Mouse (Mus musculus) left cerebral cortex, adult 9 months (tissue): Measurements from ENCODE around the gene Foxp1.

ENCODE experiments used
- DNase-seq, 2 experiments: peaks; one replicate each; pipeline ENCODE4 v3.0.0; 2022; ENCODE audit warnings: low spot score in 2 of 2

Foxp1 gene

DNA sequence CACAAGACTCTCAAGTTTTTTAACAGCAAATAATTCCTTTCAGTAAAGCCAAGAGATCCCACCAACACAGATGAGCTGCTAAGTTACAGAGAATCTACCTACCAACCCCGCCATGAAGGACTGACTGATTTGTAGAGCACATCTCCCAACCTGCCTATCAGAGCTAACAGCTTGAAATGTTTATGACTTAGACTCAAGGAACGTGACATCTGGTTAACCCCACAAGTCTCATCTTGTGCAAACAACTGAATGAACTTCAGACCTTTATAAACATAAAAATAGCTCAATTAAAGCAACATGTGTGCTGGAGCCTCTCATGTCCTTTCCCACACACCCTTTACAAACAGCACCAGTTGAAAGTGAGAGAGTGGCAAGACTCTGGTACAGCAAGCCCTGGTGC, 193.9 kb downstream of the Foxp1 start:
- DNase-seq: no peak

DNA sequence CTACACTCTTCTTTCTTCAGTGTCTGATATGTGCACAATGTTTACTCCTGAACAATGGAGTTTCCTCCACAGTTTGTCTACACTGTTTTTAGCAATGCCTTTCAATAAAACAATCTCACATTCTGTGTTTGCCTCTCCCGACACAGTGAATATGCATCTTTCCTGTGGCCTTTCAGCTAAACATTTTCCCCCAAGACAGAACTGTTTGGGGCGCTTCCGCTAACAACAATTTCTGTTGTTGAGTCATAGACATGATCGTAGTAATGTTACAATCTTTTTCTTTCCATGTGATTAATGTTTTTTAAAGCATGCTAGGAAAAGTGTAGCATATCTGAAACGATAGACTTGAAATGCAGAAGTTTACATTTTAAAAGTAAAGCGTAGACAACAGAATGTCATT, 194.4 kb downstream of the Foxp1 start:
- DNase-seq: no peak

DNA sequence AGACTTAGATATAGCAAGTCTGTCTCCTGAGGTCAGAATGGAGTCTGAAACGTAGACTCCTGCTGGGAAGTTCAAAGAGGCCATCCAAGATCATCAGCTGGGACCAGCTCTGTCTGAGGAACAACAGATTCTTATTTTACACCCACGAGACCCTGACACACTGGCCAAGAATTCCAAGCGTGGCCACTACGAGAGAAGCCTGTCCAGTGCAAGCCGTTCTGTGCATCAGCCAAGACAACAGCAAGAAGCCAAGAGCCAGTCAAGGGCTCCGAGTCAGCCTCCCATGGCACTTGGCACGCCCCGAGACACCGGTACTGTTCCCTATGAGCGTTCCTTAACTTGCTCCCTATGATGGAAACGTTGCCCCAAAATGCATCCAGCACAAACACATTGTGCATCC, 194.8 kb downstream of the Foxp1 start:
- DNase-seq: no peak

- no peak for DNase-seq
Observed at GRCm38 (mm10) chr6:99325881-99326280, 196.6 kb downstream of the Foxp1 start.

DNA sequence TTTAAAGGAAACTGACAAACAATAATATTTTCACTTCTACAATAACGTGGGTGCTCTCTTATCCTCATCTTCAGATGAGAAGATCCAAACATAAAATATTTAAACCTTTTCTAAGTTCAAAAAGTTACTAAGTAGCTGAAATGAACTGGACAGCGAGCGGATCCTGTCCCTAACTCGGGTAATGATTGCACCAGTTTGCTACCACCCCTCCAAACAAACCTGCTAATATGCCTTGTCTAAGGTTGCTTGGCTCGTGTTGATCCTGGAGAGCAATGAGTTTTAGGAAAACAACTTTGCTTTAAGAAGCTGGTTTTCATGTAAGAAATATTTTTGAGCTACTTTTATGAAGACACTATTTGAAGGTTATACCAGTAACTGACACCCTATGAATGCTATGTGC, 197.1 kb downstream of the Foxp1 start:
- DNase-seq: no peak

DNA sequence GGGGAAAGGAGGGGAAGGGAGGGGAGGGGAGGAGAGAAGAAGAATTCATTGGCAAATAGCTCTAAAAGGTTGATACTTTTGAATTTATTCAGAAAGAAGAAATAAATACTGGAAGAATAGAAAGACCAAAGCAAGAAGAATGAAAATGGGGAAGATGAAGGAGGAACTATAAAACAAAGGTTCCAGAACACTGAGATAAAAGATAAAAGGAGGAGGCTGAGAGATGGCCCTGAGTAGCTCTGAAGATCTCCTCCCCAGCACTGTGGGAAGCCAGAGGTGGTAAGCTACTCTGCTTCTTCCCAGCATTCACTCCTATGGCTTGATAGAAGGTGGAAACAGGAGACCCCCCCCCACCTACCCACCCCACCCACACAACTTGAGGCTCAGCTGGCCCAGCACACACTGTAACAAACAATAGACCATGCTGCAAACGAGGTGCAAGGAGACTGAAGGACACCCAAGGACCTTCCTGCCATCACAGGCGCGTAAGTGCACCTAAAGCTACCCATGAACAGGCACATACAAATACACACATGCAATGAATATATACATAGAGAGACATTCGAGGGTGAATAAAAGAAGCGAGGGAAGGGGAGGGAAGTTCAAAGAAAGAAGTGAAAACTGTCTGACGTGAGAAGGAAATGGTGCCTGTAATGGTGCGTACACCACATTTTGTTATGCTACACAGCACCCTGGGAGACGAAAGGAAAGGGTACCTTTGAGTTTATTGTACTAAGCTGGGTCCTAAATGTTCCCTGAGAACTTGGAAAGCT, 200.2 kb downstream of the Foxp1 start:
- DNase-seq: no peak

GRCm38 (mm10) chr6:99320444-99320843, 202.1 kb downstream of the Foxp1 start:
- no peak for DNase-seq

GRCm38 (mm10) chr6:99319415-99320405, 202.8 kb downstream of the Foxp1 start:
- DNase-seq: no peak

DNA sequence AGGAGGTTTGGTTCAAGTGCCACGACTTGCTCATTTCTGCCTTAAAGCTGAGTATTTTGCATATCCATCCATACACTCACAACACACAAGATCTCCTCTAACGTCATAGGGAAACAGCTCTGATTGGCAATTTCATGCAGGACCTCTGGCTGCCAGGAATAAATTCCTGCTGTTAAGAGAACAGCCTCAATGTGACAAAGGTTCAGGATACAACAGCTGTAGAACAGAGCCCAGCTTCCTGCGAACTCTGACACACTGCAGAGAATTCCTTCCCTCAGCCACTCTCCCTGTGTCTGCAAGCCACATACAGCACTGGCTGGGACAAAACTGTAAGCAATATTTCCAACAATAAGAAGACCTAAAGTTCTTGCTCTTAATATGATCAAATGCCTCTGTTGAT, 207.8 kb downstream of the Foxp1 start:
- DNase-seq: no peak

DNA sequence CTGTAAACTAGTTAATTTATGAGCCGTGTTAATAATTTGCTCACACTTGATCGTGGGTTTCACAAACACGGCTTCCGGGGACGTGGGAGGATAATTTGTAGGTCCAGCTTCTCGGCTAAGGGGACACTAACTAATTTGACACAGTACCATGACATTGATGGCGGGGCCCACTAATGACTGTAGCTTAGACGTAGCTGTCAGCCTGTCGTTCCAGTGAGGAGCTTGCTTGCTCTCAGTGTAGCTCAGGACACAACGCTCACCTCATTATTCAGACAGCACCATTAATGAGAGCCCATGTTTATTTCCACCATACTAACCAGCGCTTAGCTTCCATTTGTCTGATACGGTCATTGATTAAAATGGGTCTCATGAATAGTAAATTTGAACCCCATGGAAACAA, 212.0 kb downstream of the Foxp1 start:
- DNase-seq: no peak

- DNase-seq: no peak
Observed at GRCm38 (mm10) chr6:99310171-99310500, 212.4 kb downstream of the Foxp1 start.

GRCm38 (mm10) chr6:99309466-99310170, 212.9 kb downstream of the Foxp1 start:
- DNase-seq: no peak

- DNase-seq: no peak
Observed at GRCm38 (mm10) chr6:99305751-99306150, 216.8 kb downstream of the Foxp1 start.

DNA sequence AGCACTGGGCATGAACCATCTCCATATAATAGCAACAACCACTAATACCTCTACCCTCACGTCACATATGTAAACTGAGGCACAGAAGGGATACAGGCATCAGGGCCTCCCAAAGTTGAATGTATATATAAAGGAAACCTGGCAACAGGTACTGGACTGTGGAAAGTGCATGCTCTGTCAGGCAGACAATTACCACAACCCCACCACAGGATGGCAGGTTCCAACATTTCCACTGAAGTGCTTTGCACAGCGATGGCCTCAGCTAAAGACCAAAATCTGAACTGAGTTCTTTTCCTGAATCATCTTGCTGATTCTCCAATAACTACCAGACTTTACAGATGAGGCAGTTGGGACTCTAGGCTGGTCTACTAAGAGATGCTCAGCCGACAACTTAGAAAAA, 217.3 kb downstream of the Foxp1 start:
- no peak for DNase-seq

DNA sequence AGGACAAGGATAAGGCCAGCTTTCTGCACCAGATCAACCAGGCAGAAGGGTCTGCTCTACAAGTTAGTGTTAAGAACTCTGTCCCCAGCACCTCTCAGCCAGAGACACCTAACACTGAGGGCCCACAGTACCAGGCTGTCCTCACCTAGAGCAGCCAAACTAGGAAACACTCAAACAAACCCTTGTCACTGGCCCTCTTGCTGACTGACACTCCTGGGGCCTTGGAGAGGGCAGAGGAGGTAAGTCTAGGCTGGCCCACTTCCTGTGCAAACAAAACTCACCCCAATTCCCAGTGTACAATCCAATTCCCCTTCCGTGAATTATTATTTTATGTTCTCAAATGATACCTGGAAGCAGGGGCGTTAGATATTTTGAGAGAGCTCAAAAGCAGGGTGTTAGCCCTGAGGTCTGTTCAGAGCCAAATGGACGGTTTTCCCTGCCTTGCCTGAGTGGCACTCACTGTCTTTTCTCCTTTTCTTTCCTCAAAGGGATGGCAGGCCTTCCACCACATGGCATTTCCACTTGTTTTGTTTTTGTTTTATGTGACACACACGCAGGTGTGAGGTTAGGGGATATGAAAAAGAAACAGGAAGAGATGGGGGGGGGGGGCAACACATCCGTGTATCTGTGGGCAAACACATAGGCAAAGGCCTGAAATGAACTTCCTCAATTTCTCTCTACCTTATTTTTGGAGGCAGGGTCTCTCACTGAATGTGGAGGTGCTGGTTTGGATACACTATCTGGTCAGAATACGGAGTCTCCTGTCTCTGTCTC, 219.7 kb downstream of the Foxp1 start:
- no peak for DNase-seq

- DNase-seq: no peak
Observed at GRCm38 (mm10) chr6:99301923-99302322, 220.6 kb downstream of the Foxp1 start.

GRCm38 (mm10) chr6:99300235-99300634, 222.3 kb downstream of the Foxp1 start:
- DNase-seq: no peak

DNA sequence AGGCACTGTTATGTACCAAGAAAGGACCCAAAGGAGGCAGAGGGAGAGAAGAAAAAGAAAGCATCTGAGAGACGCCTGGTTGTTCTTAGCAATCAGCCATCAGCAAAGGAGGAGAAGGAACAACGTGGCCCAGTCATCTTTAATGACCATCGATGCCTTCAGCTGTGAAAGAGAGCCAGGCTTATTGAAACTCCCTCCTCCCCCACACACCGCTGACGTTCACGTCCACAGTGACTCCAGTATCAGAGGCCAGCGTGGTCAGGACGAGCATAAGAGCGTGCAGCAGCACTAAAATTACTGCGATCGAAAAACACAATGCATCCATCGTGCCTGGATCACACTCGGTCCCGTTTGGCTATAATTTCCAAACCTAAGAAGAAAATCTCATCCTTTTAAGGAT, 223.3 kb downstream of the Foxp1 start:
- no peak for DNase-seq

- no peak for DNase-seq
Observed at GRCm38 (mm10) chr6:99297535-99297934, 225.0 kb downstream of the Foxp1 start.

GRCm38 (mm10) chr6:99295495-99295894, 227.0 kb downstream of the Foxp1 start:
- peak in 1 of 2 experiments; percentile 35 for DNase-seq

DNA sequence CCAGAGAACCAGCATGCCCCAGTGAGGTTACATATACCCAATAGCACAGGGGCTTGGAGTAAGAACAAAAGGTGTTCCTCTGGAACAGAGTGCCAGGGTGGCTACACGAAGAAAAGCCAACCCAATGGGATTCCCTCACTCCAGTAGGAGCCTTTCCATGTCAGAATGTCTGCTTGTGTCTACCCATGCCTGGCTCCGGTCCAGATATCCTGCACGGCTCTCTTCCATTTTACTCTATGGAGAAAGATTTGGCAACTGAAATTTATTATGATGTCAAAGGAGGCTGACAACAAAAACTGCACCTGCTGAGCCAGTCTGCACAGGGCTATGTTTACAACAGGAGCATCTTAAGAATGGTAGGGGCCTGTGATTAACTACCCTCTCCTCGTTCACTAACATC, 233.3 kb downstream of the Foxp1 start:
- DNase-seq: no peak

GRCm38 (mm10) chr6:99285026-99285425, 237.5 kb downstream of the Foxp1 start:
- DNase-seq: no peak
